Mouse (Mus musculus): ENCODE measurements around the gene Dpp6.

Dpp6 gene

GRCm38 (mm10) chr5:27056436-27056835 lies 239.4 kb downstream of the Dpp6 start:
- DNase-seq (ENCODE audit: low spot score in 2 of 2): no peak

GRCm38 (mm10) chr5:27060114-27060513 lies 243.1 kb downstream of the Dpp6 start:
- DNase-seq (ENCODE audit: low spot score in 2 of 2): no peak

DNA sequence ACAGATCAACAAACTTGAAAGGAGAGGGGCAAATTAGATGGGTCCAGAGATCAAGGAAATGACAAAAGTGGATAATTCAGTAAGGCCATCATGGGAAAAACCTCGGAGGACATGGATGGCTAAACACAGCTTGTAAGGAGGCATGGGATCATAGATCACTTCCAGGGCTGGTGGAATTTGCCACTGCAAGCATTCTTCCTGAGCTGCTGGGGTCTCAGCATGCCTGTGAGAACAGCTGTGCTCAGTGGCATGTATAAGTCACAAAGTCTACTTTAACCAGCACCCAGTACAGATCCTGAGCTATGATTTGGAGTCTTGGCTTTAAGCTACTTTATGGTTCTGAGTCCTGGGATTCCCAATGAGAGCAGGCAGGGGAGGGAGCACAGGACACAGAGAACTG lies 246.9 kb downstream of the Dpp6 start:
- no peak for DNase-seq (ENCODE audit: low spot score in 2 of 2)

GRCm38 (mm10) chr5:27066837-27067236 lies 249.8 kb downstream of the Dpp6 start:
- DNase-seq (ENCODE audit: low spot score in 2 of 2): no peak

GRCm38 (mm10) chr5:27075131-27075591 lies 258.2 kb downstream of the Dpp6 start:
- no peak for DNase-seq (ENCODE audit: low spot score in 2 of 2)

DNA sequence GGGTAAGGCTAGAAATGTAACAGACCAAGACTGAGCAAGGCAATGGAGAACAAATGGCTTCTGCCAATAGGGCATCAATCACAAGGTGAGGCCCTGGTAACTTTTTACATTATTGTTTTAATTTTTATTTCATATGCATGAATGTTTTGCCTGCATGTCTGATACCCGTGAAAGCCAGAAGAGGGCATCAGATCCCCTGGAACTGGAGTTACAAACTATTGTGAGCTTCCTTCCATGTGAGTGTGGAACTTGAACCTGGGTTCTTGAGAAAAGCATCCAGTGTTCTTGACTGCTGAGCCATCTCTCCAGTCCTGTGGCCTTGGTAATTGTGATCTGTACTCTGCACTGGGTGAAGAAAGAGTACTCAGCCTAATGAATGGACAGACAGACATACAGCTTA lies 259.0 kb downstream of the Dpp6 start:
- DNase-seq (ENCODE audit: low spot score in 2 of 2): no peak

- no peak for DNase-seq (ENCODE audit: low spot score in 2 of 2)
Observed at GRCm38 (mm10) chr5:27077821-27078220, 260.8 kb downstream of the Dpp6 start.

DNA sequence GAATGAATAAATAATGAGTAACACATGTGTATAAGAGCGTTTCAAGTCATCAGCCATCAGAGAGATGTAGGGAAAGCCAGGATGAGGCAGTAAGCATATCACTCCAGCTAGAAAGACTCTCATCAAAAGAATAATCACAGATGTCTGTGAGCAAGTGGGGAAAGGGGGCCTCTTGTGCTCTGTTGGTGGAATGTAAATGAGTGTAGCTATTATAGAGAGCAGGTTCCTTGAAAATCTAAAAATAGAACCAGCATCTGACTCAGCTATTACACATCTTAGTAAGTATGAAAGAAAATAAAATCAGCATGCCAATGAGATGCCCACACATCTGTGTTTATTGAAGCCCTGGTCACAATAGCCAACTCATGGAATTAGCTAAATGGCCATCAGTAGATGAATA lies 264.3 kb downstream of the Dpp6 start:
- no peak for DNase-seq (ENCODE audit: low spot score in 2 of 2)

- no peak for DNase-seq (ENCODE audit: low spot score in 2 of 2)
Observed at GRCm38 (mm10) chr5:27083762-27084161, 266.8 kb downstream of the Dpp6 start.

DNA sequence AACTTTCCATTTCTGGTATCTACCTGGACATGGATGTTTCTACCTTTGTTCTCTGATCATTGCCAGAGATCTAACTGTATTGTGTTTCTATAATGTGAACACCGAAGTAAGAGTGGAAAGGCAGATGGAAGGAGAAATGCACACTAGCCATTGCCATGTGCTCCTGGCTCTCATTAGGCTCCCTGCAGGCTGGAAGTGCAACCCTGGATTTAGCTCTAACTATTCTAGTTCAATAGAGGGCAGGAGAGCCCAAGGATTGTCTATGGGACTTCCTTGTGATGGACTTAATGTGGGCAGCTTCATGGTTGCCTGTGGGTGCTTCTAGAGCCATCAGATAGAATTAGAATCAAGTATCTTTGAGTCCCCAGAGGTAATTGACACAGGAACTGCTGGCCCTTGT lies 291.2 kb downstream of the Dpp6 start:
- DNase-seq (ENCODE audit: low spot score in 2 of 2): no peak

DNA sequence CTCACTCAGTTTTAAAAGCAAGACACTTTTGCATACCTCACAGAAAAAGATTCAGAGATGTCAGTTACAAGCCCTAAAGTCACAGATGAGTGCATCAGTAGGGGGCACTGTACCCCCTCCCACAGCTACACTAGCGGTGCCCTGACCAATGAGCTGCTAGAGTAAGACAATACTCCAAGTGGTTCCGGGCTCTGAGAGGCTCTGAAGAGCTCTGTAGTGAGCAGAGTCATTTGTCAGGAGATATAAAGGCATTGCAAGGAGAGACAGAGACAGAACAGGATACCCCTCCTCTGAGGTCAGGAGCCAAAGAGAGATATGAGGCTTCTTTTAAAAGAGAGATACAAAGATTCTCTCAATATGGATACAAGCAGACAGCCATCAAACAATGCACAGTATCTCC lies 305.5 kb downstream of the Dpp6 start:
- no peak for DNase-seq (ENCODE audit: low spot score in 2 of 2)

GRCm38 (mm10) chr5:27122944-27123343 lies 305.9 kb downstream of the Dpp6 start:
- no peak for DNase-seq (ENCODE audit: low spot score in 2 of 2)

DNA sequence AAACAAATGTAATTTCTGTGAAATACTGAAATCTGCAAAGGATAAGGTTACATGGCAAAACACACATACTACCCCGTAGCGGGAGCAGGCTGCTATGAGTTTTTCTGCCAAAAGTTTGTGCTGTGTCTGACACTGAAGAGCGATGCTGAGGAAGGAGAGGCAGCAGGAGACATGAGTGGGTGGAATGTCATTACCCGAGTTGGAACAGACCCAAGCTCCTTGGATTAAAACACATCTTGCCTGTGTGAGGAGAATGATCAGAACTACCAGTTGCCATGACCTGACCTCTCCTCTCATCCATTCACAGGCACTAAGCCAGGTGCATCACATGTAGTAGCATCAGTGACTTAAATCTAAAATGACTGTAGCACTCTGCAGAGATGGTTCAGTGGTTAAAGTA lies 309.0 kb downstream of the Dpp6 start:
- no peak for DNase-seq (ENCODE audit: low spot score in 2 of 2)

- DNase-seq (ENCODE audit: low spot score in 2 of 2): no peak
Observed at GRCm38 (mm10) chr5:27133196-27133595, 316.2 kb downstream of the Dpp6 start.

DNA sequence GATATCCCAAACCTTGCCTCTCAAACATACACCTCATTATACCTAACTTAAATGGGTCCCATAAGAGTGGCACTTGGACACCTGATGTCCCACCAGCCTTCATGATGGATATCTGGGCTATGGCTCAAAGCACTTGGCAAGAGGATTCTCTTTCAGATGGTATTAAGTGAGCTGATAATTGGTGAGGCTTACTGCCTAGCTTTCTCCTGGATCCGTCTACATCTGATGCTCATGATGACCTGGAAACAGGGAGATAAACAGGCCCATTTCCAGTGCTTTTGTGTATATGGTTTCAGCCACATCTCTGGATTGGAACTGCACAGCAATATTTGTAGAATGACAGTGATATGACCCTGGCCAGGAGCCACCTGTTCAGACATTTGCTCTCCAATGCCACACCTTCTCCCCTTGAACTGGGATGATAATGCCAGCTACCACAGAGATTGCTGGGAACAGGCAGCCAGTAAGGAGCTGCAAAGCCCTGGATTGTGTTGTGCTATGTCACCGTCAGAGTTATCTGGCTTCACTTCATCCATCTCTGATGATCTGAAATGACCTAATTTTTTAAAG lies 317.5 kb downstream of the Dpp6 start:
- DNase-seq (ENCODE audit: low spot score in 2 of 2): no peak

- DNase-seq (ENCODE audit: low spot score in 2 of 2): no peak
Observed at GRCm38 (mm10) chr5:27147397-27147945, 330.5 kb downstream of the Dpp6 start.

DNA sequence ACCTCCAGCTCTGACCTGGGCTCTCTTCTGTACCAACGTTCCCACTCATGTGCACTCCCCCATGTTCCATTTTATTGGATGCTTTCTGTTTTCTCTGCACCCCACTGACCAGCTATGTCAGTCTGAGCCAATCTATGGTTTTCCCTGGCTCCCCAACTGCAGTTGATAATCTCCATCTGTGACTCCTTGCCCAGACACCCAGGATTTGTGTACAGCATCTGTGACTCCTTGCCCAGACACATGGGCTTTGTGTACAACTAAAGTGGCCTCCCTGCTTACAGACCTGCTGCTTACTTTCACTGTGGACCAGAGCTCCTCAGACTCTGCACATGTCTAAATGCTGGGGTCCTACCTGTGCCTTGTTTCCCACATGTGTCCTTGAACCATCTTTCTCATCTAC lies 334.0 kb downstream of the Dpp6 start:
- no peak for DNase-seq (ENCODE audit: low spot score in 2 of 2)

GRCm38 (mm10) chr5:27155671-27156070 lies 338.7 kb downstream of the Dpp6 start:
- DNase-seq (ENCODE audit: low spot score in 2 of 2): no peak

DNA sequence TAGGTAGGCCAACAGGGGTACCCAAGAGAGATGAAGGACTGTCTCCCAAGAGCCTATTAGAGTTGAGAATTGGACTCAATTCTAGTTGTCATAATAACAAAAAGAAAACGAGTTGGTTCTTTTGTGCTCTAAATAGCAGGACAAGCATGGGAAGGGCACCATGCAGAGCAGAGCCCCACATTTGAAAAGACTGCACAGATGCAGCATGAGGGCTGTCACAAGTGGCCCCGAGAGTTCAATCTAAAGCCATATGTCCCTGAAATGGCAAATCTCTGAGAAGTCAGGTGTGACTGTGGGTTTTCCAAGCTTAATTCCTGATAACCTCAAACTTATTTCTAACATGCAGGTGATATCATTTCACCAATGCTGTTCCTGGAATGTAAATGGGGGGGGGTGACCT lies 339.4 kb downstream of the Dpp6 start:
- no peak for DNase-seq (ENCODE audit: low spot score in 2 of 2)

GRCm38 (mm10) chr5:27161122-27161645 lies 344.2 kb downstream of the Dpp6 start:
- DNase-seq (ENCODE audit: low spot score in 2 of 2): no peak

DNA sequence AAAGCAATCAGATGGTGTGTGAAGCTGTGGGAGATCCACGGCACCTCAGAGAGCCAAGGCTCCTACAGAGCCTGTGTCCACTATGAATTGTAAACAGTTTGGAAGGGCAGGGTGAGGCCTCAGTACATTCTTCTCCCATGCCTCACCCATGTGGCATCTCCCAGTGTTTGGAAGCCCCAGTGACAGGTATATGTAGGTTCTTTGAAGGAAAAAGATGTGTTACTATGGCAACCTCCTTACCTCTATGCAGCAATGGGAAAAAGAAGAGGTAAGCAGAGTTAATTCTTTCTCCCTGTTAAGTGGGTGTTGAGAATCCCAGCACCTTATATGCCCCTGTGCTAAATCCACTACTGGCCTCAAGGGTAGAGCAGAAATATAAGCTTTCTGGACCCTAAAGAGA lies 351.5 kb downstream of the Dpp6 start:
- no peak for DNase-seq (ENCODE audit: low spot score in 2 of 2)

- no peak for DNase-seq (ENCODE audit: low spot score in 2 of 2)
Observed at GRCm38 (mm10) chr5:27184963-27185362, 368.0 kb downstream of the Dpp6 start.

DNA sequence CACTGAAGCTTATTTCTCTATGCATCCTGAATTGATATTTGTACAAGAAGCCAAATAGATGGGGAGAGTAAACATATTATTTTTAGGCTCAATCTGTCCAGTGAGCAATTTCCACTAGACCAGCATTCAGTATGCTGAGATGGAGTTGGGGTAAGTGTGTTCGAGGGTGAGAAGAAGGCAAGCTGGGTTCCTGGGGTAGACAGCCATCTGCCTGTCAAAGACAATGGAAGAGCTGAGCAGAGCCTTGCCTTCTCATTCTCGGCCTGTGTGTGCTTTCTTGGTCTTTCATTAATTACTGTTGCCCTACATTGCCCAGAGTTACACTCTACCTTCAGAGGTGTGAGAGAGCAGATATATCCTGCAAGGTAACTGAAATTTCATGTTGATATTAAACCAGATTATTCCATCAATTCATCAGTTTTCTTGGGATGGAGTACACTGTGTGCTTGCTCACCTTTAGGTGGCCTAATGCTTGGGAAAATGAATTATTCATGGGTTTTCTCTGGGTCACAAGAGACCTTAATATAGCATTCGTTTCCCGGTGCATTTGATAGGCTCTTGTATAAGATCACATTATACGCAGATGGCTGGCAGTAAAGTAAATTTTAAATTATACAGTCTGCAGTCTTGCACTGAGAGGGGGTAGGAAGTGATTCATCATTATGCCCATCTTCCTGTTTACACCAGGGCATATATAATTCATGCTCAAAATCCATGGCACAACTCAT lies 374.4 kb downstream of the Dpp6 start:
- no peak for DNase-seq (ENCODE audit: low spot score in 2 of 2)

Data from urinary bladder, postnatal 36 days (tissue).